Mouse (Mus musculus): ENCODE measurements at regions not wholly inside any gene's neighbourhood (a gene's known extent, or its start where the extent isn't known, plus 50 kb on each side); places are given as distances from the start of the nearest gene placed in this dataset.

GRCm38 (mm10) chr13:12930566-12930965 is 74.6 kb downstream of the Prl2c2 start:
- TF ChIP-seq CTCF (IDR thresholded peaks at IDR 0.05; ENCODE audit: borderline replicate concordance, extremely low read depth, insufficient read depth, insufficient read length) (no peak), POLR2A (IDR thresholded peaks at IDR 0.05; ENCODE audit: borderline replicate concordance, extremely low read depth, insufficient read depth, insufficient read length, poor library complexity, severe bottlenecking) (no peak)
